Mouse (Mus musculus) forebrain, embryonic 15.5 days (tissue): Measurements from ENCODE around the gene Pip5k1a. TPM values are rescaled to one million over a fixed set of nuclear protein-coding genes. Genes with fewer than 3 reads are reported as not detected.
"Not testable (repeated sequence)": the region's sequence is repeated elsewhere in the genome, so short reads cannot be mapped to it uniquely, and the experiment has no call there.

ENCODE experiments used
- ATAC-seq: fragments of 200-750 bp; cut with Nextera tagmentation; replicated peaks from 2 replicates; pipeline ENCODE4 v1.8.0; 2017; ENCODE audit warnings: mild to moderate bottlenecking, moderate TSS enrichment, moderate library complexity
- H3K27ac ChIP-seq: fragments of 300-500 bp; sonication (generic); replicated peaks from 2 replicates; pipeline ENCODE4 v1.5.1; 2015; ENCODE audit warnings: mild to moderate bottlenecking, inconsistent platforms
- H3K27me3 ChIP-seq: fragments of 300-500 bp; sonication (generic); 2 replicates; pipeline ENCODE4 v1.6.1; 2015; ENCODE audit warnings: inconsistent platforms
- H3K36me3 ChIP-seq: fragments of 300-500 bp; sonication (generic); 2 replicates; pipeline ENCODE4 v1.6.1; 2015; ENCODE audit warnings: mild to moderate bottlenecking, inconsistent platforms
- H3K4me1 ChIP-seq: fragments of 300-500 bp; sonication (generic); 2 replicates; pipeline ENCODE4 v1.6.1; 2015; ENCODE audit warnings: inconsistent platforms
- H3K4me2 ChIP-seq: fragments of 300-500 bp; sonication (generic); replicated peaks from 2 replicates; pipeline ENCODE4 v1.6.1; 2015; ENCODE audit warnings: mild to moderate bottlenecking, inconsistent platforms
- H3K4me3 ChIP-seq: fragments of 300-500 bp; sonication (generic); 2 replicates; pipeline ENCODE4 v1.5.1; 2015; ENCODE audit warnings: mild to moderate bottlenecking, inconsistent platforms
- H3K9ac ChIP-seq: fragments of 300-500 bp; sonication (generic); replicated peaks from 2 replicates; pipeline ENCODE4 v1.6.1; 2015; ENCODE audit warnings: mild to moderate bottlenecking, inconsistent platforms
- H3K9me3 ChIP-seq: fragments of 300-500 bp; sonication (generic); 2 replicates; pipeline ENCODE4 v1.6.1; 2016; ENCODE audit warnings: inconsistent platforms
- WGBS: fragments of 180-500 bp; shearing (Covaris S2); methylation state at CpG from one replicate; pipeline ENCODE4 v1.1.7; 2015; ENCODE audit warnings: mixed read lengths; 5-methylcytosine and 5-hydroxymethylcytosine counted together
- polyA plus RNA-seq: library from polyadenylated mRNA; unstranded; fragments of >200 nt; fragmentation: Nextera tagmentation; extraction: Ambion mirVana; gene quantifications from 2 replicates; pipeline ENCODE4 v1.2.1, GENCODE M21; 2015

The Pip5k1a gene
- polyA plus RNA-seq, 1 experiment from 2014 or later, result 21.6 TPM

GRCm38 (mm10) chr3:95107898-95108297 lies 1.2 kb upstream of the Pip5k1a start:
- 73% methylated on average over 2 of the region's 2 CpGs for WGBS
- H3K9me3 ChIP-seq, result no peaks in the 10 kb centered on the region

GRCm38 (mm10) chr3:95107308-95107707 lies 578 bp upstream of the Pip5k1a start:
- not testable (repeated sequence) for H3K9me3 ChIP-seq, H3K36me3 ChIP-seq, H3K27me3 ChIP-seq, H3K27ac ChIP-seq, ATAC-seq, H3K9ac ChIP-seq
- Histone ChIP-seq H3K4me3 (peak overlapping the region; percentile 78), H3K4me2 (peak overlapping the region; percentile 80), H3K4me1 (peaks cover 22% of the 10 kb centered on the region)

More at GRCm38 (mm10) chr3:95107898-95108297, 1.2 kb upstream of the Pip5k1a start:
- H3K27me3 ChIP-seq, result no peaks in the 10 kb centered on the region
- H3K4me1 ChIP-seq, result peaks cover 27% of the 10 kb centered on the region
- no peak overlapping the region for H3K4me3 ChIP-seq
- no peak overlapping the region for H3K9ac ChIP-seq
- no peak for ATAC-seq
- no peak overlapping the region for H3K27ac ChIP-seq
- H3K36me3 ChIP-seq, result no peaks in the 10 kb centered on the region
- no peak overlapping the region for H3K4me2 ChIP-seq

GRCm38 (mm10) chr3:95105586-95106337 lies 968 bp downstream of the Pip5k1a start:
- peak overlapping the region; percentile 90 for H3K27ac ChIP-seq
- under 1% methylated on average over 16 of the region's 16 CpGs for WGBS
- ATAC-seq, result no peak

GRCm38 (mm10) chr3:95105121-95105520 lies 1.6 kb downstream of the Pip5k1a start:
- H3K27me3 ChIP-seq, result no peaks in the 10 kb centered on the region
- H3K4me2 ChIP-seq, result peak overlapping the region; percentile 80
- WGBS, result 76% methylated on average over 4 of the region's 4 CpGs

More at GRCm38 (mm10) chr3:95105586-95106337, 968 bp downstream of the Pip5k1a start:
- no peaks in the 10 kb centered on the region for H3K27me3 ChIP-seq
- no peaks in the 10 kb centered on the region for H3K9me3 ChIP-seq
- peak overlapping the region; percentile 80 for H3K4me2 ChIP-seq
- H3K9ac ChIP-seq, result peak overlapping the region; percentile 86
- H3K4me1 ChIP-seq, result peaks cover 32% of the 10 kb centered on the region
- peak overlapping the region; percentile 78 for H3K4me3 ChIP-seq
- H3K36me3 ChIP-seq, result no peaks in the 10 kb centered on the region

GRCm38 (mm10) chr3:95100854-95101253 lies 5.9 kb downstream of the Pip5k1a start:
- Histone ChIP-seq H3K27ac (no peak overlapping the region), H3K36me3 (peaks cover 3% of the 10 kb centered on the region; the same call in 1 of the 2 replicates), H3K4me1 (peaks cover 29% of the 10 kb centered on the region), H3K4me3 (no peak overlapping the region), H3K9me3 (no peaks in the 10 kb centered on the region), H3K27me3 (no peaks in the 10 kb centered on the region), H3K9ac (no peak overlapping the region), H3K4me2 (no peak overlapping the region)
- ATAC-seq, result no peak
- WGBS, result 3% methylated on average over 2 of the region's 2 CpGs

More at GRCm38 (mm10) chr3:95105121-95105520, 1.6 kb downstream of the Pip5k1a start:
- peak overlapping the region; percentile 78 for H3K4me3 ChIP-seq
- peak overlapping the region; percentile 90; the same call in 1 of the 2 replicates for H3K27ac ChIP-seq
- H3K36me3 ChIP-seq, result no peaks in the 10 kb centered on the region
- H3K9me3 ChIP-seq, result no peaks in the 10 kb centered on the region
- ATAC-seq, result no peak
- peaks cover 32% of the 10 kb centered on the region for H3K4me1 ChIP-seq
- H3K9ac ChIP-seq, result peak overlapping the region; percentile 86

DNA sequence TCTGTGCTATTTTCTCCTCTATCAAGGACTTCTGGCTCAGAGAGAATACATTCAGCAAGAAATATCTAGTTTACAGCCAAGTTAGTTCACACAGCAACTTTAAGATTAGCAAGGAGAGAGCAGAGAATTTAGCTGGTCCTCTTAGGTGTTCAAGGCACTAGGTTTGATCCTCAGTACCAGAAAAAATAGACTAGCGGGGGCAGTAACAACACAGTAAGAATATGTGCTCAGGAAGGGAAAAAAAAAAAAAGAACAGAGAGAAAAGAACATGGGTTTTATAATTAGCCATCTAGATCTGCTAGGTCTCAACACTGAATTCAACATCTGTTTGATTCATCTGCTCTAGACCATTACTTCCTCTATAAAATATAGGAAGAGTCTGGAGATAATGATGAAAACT lies 18.7 kb downstream of the Pip5k1a start:
- Histone ChIP-seq H3K4me2 (no peak overlapping the region), H3K27me3 (no peaks in the 10 kb centered on the region), H3K27ac (no peak overlapping the region), H3K36me3 (no peaks in the 10 kb centered on the region), H3K9me3 (no peaks in the 10 kb centered on the region), H3K4me1 (no peaks in the 10 kb centered on the region), H3K9ac (no peak overlapping the region), H3K4me3 (no peak overlapping the region)
- WGBS, result 93% methylated on average over 1 of the region's 1 CpGs
- no peak for ATAC-seq

- Histone ChIP-seq H3K27ac (no peak overlapping the region), H3K9me3 (no peaks in the 10 kb centered on the region), H3K27me3 (no peaks in the 10 kb centered on the region), H3K36me3 (peaks cover 73% of the 10 kb centered on the region), H3K4me2 (no peak overlapping the region), H3K4me1 (no peaks in the 10 kb centered on the region), H3K9ac (no peak overlapping the region), H3K4me3 (no peak overlapping the region)
- WGBS, result 94% methylated on average over 2 of the region's 2 CpGs
- ATAC-seq, result no peak
Observed at GRCm38 (mm10) chr3:95071606-95072005, 35.1 kb downstream of the Pip5k1a start.

- no peak overlapping the region for H3K4me3 ChIP-seq
- no peaks in the 10 kb centered on the region for H3K9me3 ChIP-seq
- no peak for ATAC-seq
- H3K27me3 ChIP-seq, result no peaks in the 10 kb centered on the region
- no peaks in the 10 kb centered on the region for H3K4me1 ChIP-seq
- WGBS, result 94% methylated on average over 11 of the region's 11 CpGs
- peaks cover 89% of the 10 kb centered on the region for H3K36me3 ChIP-seq
- H3K9ac ChIP-seq, result no peak overlapping the region
- no peak overlapping the region for H3K27ac ChIP-seq
- no peak overlapping the region for H3K4me2 ChIP-seq
Observed at GRCm38 (mm10) chr3:95066570-95066969, 40.2 kb downstream of the Pip5k1a start.

DNA sequence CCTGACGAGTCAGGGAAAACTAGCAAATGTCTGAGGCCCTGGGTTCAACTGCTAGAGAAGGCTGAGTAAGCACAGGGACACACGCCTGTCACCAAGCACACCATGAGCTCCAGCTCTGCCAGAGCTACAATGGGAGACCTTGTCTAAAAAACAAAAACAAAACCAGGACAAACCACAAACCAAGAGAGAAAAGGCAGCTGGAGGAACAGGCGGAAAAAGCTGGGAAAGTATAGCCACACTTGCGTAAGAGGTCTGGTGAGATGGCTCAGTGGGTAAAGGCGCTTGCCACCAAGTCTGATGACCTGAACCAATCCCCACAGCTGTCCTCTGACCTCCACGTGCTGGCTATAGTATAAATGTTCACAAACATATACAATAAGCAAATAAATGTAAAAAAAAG lies 40.6 kb downstream of the Pip5k1a start:
- ATAC-seq, result no peak
- Histone ChIP-seq H3K36me3 (peaks cover 89% of the 10 kb centered on the region), H3K9ac (no peak overlapping the region), H3K27me3 (no peaks in the 10 kb centered on the region), H3K4me1 (no peaks in the 10 kb centered on the region), H3K9me3 (no peaks in the 10 kb centered on the region), H3K27ac (no peak overlapping the region), H3K4me2 (no peak overlapping the region), H3K4me3 (no peak overlapping the region)
- 90% methylated on average over 6 of the region's 6 CpGs for WGBS

DNA sequence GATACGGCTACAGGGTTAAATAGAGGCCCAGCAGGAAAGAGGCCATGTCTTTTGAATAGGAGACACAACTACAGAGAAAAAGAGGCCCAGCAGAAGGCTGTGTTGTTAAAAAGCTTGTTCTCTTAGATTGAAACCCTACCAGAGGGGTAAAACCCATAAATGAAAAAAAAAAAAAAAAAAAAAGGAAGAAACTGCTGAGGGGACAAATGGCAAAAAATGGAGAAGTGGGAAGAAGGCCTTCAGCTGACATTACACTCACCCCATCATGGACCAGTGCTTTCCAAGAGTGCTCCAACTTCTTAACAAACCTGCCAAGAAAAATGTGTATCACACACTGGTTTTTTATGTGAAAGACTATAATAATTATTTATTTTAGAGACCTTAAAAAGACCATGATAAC lies 41.2 kb downstream of the Pip5k1a start:
- Histone ChIP-seq H3K27me3 (no peaks in the 10 kb centered on the region), H3K4me2 (no peak overlapping the region), H3K27ac (no peak overlapping the region), H3K4me3 (no peak overlapping the region), H3K36me3 (peaks cover 89% of the 10 kb centered on the region), H3K9ac (no peak overlapping the region), H3K4me1 (no peaks in the 10 kb centered on the region), H3K9me3 (no peaks in the 10 kb centered on the region)
- ATAC-seq, result no peak
- WGBS, result 74% methylated on average over 1 of the region's 1 CpGs

DNA sequence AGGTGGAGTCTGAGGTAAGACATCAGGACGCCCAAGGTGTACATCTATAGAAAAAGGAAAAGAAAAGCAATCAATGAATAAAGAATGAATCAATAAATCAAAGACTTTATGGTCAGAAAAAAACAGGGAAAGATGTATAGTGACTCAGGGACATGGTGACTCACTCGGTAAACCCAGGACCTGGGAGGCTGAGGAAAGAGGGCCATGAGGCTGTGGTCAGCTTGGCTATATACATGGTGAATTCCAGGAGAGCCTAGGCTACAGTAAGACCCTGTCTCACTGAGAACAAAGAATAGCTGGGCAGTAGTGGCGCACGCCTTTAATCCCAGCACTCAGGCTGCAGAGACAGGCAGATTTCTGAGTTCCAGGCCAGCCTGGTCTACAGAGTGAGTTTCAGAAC lies 43.0 kb downstream of the Pip5k1a start:
- no peak overlapping the region for H3K4me3 ChIP-seq
- no peak for ATAC-seq
- no peaks in the 10 kb centered on the region for H3K27me3 ChIP-seq
- no peak overlapping the region for H3K27ac ChIP-seq
- no peaks in the 10 kb centered on the region for H3K4me1 ChIP-seq
- H3K9me3 ChIP-seq, result no peaks in the 10 kb centered on the region
- H3K36me3 ChIP-seq, result peaks cover 90% of the 10 kb centered on the region
- no peak overlapping the region for H3K9ac ChIP-seq
- no peak overlapping the region for H3K4me2 ChIP-seq
- 93% methylated on average over 4 of the region's 4 CpGs for WGBS

DNA sequence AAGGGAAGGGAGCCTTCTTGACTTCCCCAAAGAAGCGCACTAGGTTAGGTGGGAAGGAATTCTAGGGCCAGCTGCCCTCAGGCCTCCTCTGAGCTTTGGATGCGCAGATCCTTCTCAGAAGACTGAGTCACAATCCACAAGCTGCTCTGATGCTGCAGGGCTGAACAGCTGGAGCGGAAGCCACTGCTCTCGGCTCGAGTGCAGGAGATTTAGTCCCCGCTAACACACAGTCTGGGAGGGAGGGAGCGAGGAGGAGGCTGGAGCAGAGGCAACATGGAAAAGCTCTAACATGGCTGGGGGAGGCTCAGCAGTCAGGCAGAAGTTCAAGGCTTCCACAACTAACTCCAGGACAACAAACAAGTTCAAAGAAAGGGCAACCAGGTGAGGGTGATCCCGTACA lies 48.7 kb downstream of the Pip5k1a start:
- H3K9ac ChIP-seq, result no peak overlapping the region
- H3K9me3 ChIP-seq, result no peaks in the 10 kb centered on the region
- no peaks in the 10 kb centered on the region; the same call in 1 of the 2 replicates for H3K4me1 ChIP-seq
- no peak overlapping the region for H3K4me3 ChIP-seq
- H3K27ac ChIP-seq, result no peak overlapping the region
- WGBS, result 77% methylated on average over 8 of the region's 8 CpGs
- ATAC-seq, result no peak
- no peaks in the 10 kb centered on the region for H3K27me3 ChIP-seq
- no peak overlapping the region for H3K4me2 ChIP-seq
- peaks cover 53% of the 10 kb centered on the region for H3K36me3 ChIP-seq

DNA sequence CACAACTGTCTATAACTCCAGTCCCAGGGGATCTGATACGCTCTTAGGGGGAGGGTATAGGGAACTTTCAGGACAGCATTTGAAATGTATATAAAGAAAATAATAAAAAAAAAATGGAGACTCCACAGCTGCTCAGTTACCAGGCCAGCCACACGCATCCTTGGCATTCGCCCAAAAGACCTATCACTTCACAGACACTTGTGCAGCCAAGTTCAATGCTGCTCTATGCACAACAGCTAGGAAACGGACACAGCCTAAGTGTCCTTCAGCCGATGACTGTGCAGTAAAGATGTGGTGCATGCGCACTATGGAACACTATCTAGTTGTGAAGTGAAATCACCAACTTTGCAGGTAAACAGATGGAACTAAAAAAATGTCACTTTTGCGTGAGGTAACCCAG lies 50.5 kb downstream of the Pip5k1a start:
- WGBS, result 87% methylated on average over 7 of the region's 7 CpGs
- no peaks in the 10 kb centered on the region for H3K9me3 ChIP-seq
- no peak overlapping the region for H3K9ac ChIP-seq
- no peaks in the 10 kb centered on the region for H3K27me3 ChIP-seq
- H3K36me3 ChIP-seq, result peaks cover 37% of the 10 kb centered on the region
- no peak overlapping the region for H3K4me3 ChIP-seq
- ATAC-seq, result no peak
- no peak overlapping the region for H3K27ac ChIP-seq
- H3K4me2 ChIP-seq, result no peak overlapping the region
- H3K4me1 ChIP-seq, result no peaks in the 10 kb centered on the region; the same call in 1 of the 2 replicates
